In the genomic region with DNA sequence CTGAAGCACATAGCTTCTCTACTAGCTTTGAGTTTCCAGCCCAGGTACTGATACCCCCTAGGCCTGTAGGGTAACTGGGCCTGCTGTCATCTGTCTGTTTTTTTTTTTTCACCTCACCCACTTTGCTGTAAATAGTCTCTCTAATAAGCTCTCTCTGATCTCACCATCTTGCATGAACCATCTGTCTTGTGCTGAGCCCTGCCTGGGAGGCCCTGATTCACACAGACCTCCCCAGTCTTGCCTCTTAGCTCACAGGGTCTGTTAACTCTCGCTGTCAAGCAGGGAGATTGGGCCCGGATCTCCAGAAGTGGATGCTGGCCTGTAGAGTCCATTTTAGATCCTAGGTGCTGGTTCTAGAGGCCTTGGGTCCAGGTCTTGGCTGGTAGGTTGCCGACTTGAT, we compare ENCODE assay signal across 19 mouse cellular contexts. TPM values are rescaled to one million over a fixed set of nuclear protein-coding genes. Genes with fewer than 3 reads are reported as not detected.
A peak's percentile ranks its signal among the peaks of the same experiment; 100 is the strongest.
DNase-seq lines count a peak whose midpoint lies in the region; ATAC-seq and TF ChIP-seq lines count a peak whose summit lies in the region.
"Had no signal": no experiment of that assay in that cellular context is flagged by ENCODE, and none has a peak within 500 bp of the region (broad histone marks: within the 10 kb centered on the region; RNA-seq: fewer than 3 reads in every experiment).

No protein-coding gene starts in this region.

- peak; percentile 24 for DNase-seq in embryo, embryonic 10.5 days (ENCODE audit: low spot score)
- no peak for DNase-seq in embryo, embryonic 9.5 days (ENCODE audit: extremely low spot score)
- DNase-seq in retina, postnatal 1 day, result peak; percentile 57
- no peak for DNase-seq in retina, embryonic 14.5 days (ENCODE audit: low spot score)
- peak; percentile 63 for DNase-seq in layer of hippocampus, adult 2 months (ENCODE audit: low spot score in 2 of 2)
- no peak for DNase-seq in natural killer cell, adult 2 months (ENCODE audit: low spot score in 2 of 2)
- DNase-seq: adrenal gland, postnatal 25 days; cerebellum, adult 9-11 months; gastrocnemius, postnatal 36 days; heart, postnatal 4 days had no signal

- H3K27me3 ChIP-seq in stomach, embryonic 15.5 days (replicated peaks), result 0 out of 2 replicates have a peak, but pooled peaks cover 3% of the 10 kb centered on the region
- H3K27me3 ChIP-seq in intestine, embryonic 16.5 days (replicated peaks; ENCODE audit: control insufficient read depth, insufficient read depth, low read length), result no peaks in the 10 kb centered on the region
- H3K27me3 ChIP-seq: lung, embryonic 15.5 days had no signal

- H3K4me3 ChIP-seq in layer of hippocampus, adult 2 months, result no peak overlapping the region
- no peak overlapping the region for H3K4me3 ChIP-seq in stomach, embryonic 15.5 days (replicated peaks)
- no peak overlapping the region for H3K4me3 ChIP-seq in intestine, embryonic 16.5 days (ENCODE audit: low read length)
- H3K4me3 ChIP-seq: heart, embryonic 12.5 days; lung, embryonic 15.5 days; neural tube, embryonic 12.5 days had no signal

- no peak overlapping the region for H3K9ac ChIP-seq in stomach, embryonic 15.5 days
- no peak overlapping the region for H3K9ac ChIP-seq in intestine, embryonic 16.5 days (ENCODE audit: low read depth, low read length)
- H3K9ac ChIP-seq: heart, embryonic 12.5 days; lung, embryonic 15.5 days; neural tube, embryonic 12.5 days had no signal

- WGBS in stomach, embryonic 15.5 days, result 35% methylated on average over 3 of the region's 3 CpGs
- 68% methylated on average over 3 of the region's 3 CpGs for WGBS in intestine, embryonic 16.5 days

- ATAC-seq in stomach, embryonic 15.5 days (ENCODE audit: insufficient read depth, low FRiP score, low read depth), result no peak
- no peak for ATAC-seq in intestine, embryonic 16.5 days
- ATAC-seq: inflammation-experienced regulatory T-cells, adult 6 months; midbrain, embryonic 16.5 days had no signal

- peaks cover 64% of the 10 kb centered on the region for H3K4me1 ChIP-seq in stomach, embryonic 15.5 days
- H3K4me1 ChIP-seq in intestine, embryonic 16.5 days (ENCODE audit: control insufficient read depth, insufficient read depth, low read length), result peaks cover 56% of the 10 kb centered on the region

- H3K36me3 ChIP-seq in stomach, embryonic 15.5 days, result no peaks in the 10 kb centered on the region
- H3K36me3 ChIP-seq in intestine, embryonic 16.5 days (ENCODE audit: control insufficient read depth, insufficient read depth, low read length), result no peaks in the 10 kb centered on the region
- H3K36me3 ChIP-seq: heart, embryonic 12.5 days; lung, embryonic 15.5 days; neural tube, embryonic 12.5 days had no signal

- TF ChIP-seq CTCF in layer of hippocampus, adult 2 months (conservative IDR thresholded peaks at IDR 0.05), result no peak

- no peaks in the 10 kb centered on the region for H3K9me3 ChIP-seq in stomach, embryonic 15.5 days
- no peaks in the 10 kb centered on the region for H3K9me3 ChIP-seq in intestine, embryonic 16.5 days (ENCODE audit: control insufficient read depth, low read length)
- H3K9me3 ChIP-seq: heart, embryonic 12.5 days; lung, embryonic 15.5 days; neural tube, embryonic 12.5 days had no signal

- H3K27ac ChIP-seq in layer of hippocampus, adult 2 months, result no peak overlapping the region
- 0 out of 2 replicates have a peak overlapping the region, but pooled peaks have one; percentile 35 for H3K27ac ChIP-seq in stomach, embryonic 15.5 days
- no peak overlapping the region for H3K27ac ChIP-seq in intestine, embryonic 16.5 days (ENCODE audit: low read length)
- H3K27ac ChIP-seq: kidney, postnatal 0 days; lung, embryonic 15.5 days; neural tube, embryonic 12.5 days had no signal

- no peak overlapping the region for H3K4me2 ChIP-seq in stomach, embryonic 15.5 days
- no peak overlapping the region for H3K4me2 ChIP-seq in intestine, embryonic 16.5 days (ENCODE audit: low read depth, low read length)
- H3K4me2 ChIP-seq: heart, embryonic 12.5 days; lung, embryonic 15.5 days; neural tube, embryonic 12.5 days had no signal

RNA-seq across cellular contexts. Expression of a gene that starts 9.3 kb away (rescaled TPM):
- 1 to 10 TPM; 4.8 to 5.0 TPM for total RNA-seq in layer of hippocampus, adult 2 months (2021)
- polyA plus RNA-seq in stomach, embryonic 15.5 days (2015; fragmentation: Nextera tagmentation; extraction: Ambion mirVana), result 487 and 492 TPM in 2 replicates
- 325 and 385 TPM in 2 replicates for polyA plus RNA-seq in intestine, embryonic 16.5 days (2015; fragmentation: Nextera tagmentation; extraction: Ambion mirVana)
- total RNA-seq: liver, adult 2 months had no signal
- polyA plus RNA-seq: inflammation-experienced regulatory T-cells, adult 6 months had no signal

Comparison
In these comparisons a context has a peak if more than half of its experiments do, and no peak if none do; other contexts are left out.
1. DNase-seq: peak in embryo, embryonic 10.5 days (single experiment), retina, postnatal 1 day (single experiment) and layer of hippocampus, adult 2 months (2 of 2); none in embryo, embryonic 9.5 days (single experiment), retina, embryonic 14.5 days (single experiment) and natural killer cell, adult 2 months (0 of 2).